Mouse (Mus musculus) midbrain, embryonic 14.5 days (tissue): Measurements from ENCODE around the gene Klhl8. TPM values are rescaled to one million over a fixed set of nuclear protein-coding genes. Genes with fewer than 3 reads are reported as not detected.

Experiments used
- ATAC-seq: fragments of 200-750 bp; cut with Nextera tagmentation; 2 replicates; pipeline ENCODE4 v1.8.0; 2017; ENCODE audit warnings: moderate number of reproducible peaks, moderate library complexity; ENCODE audit not compliant: low FRiP score, low TSS enrichment
- DNase-seq: peaks from one replicate; pipeline ENCODE4 v3.0.0-alpha.2; 2015
- H3K27ac ChIP-seq: fragments of 300-500 bp; sonication (generic); replicated peaks from 2 replicates; pipeline ENCODE4 v1.5.1; 2014; ENCODE audit warnings: mild to moderate bottlenecking, low read depth, low read length, moderate library complexity
- H3K27me3 ChIP-seq: fragments of 300-500 bp; sonication (generic); 2 replicates; pipeline ENCODE4 v1.6.1; 2014; ENCODE audit warnings: low read length, control low read depth, mixed read lengths; ENCODE audit not compliant: control insufficient read depth, insufficient read depth
- H3K36me3 ChIP-seq: fragments of 300-500 bp; sonication (generic); 2 replicates; pipeline ENCODE4 v1.6.1; 2014; ENCODE audit warnings: low read length, control low read depth; ENCODE audit not compliant: control insufficient read depth, insufficient read depth
- H3K4me1 ChIP-seq: fragments of 300-500 bp; sonication (generic); 2 replicates; pipeline ENCODE4 v1.6.1; 2014; ENCODE audit warnings: mild to moderate bottlenecking, antibody characterized with exemption, low read length, control low read depth; ENCODE audit not compliant: control insufficient read depth, insufficient read depth
- H3K4me2 ChIP-seq: fragments of 300-500 bp; sonication (generic); 2 replicates; pipeline ENCODE4 v1.6.1; 2014; ENCODE audit warnings: mild to moderate bottlenecking, low read length, moderate library complexity
- H3K4me3 ChIP-seq: fragments of 300-500 bp; sonication (generic); replicated peaks from 2 replicates; pipeline ENCODE4 v1.5.1; 2014; ENCODE audit warnings: low read depth, low read length
- H3K9ac ChIP-seq: fragments of 300-500 bp; sonication (generic); replicated peaks from 2 replicates; pipeline ENCODE4 v1.6.1; 2014; ENCODE audit warnings: mild to moderate bottlenecking, low read length, moderate library complexity
- H3K9me3 ChIP-seq: fragments of 300-500 bp; sonication (generic); 2 replicates; pipeline ENCODE4 v1.6.1; 2016; ENCODE audit warnings: low read length, control low read depth, mixed read lengths; ENCODE audit not compliant: control insufficient read depth
- WGBS: fragments of 180-500 bp; shearing (Covaris S2); extraction: QIAGEN DNeasy Blood & Tissue Kit; methylation state at CpG from one replicate; pipeline ENCODE4 v1.1.7; 2014; 5-methylcytosine and 5-hydroxymethylcytosine counted together
- polyA plus RNA-seq: library from polyadenylated mRNA; unstranded; fragments of >200 nt; fragmentation: Nextera tagmentation; extraction: Ambion mirVana; gene quantifications from 2 replicates; pipeline ENCODE4 v1.2.1, GENCODE M21; 2014

Klhl8 gene
- polyA plus RNA-seq, 1 experiment from 2014 or later: 47.3 TPM

DNA sequence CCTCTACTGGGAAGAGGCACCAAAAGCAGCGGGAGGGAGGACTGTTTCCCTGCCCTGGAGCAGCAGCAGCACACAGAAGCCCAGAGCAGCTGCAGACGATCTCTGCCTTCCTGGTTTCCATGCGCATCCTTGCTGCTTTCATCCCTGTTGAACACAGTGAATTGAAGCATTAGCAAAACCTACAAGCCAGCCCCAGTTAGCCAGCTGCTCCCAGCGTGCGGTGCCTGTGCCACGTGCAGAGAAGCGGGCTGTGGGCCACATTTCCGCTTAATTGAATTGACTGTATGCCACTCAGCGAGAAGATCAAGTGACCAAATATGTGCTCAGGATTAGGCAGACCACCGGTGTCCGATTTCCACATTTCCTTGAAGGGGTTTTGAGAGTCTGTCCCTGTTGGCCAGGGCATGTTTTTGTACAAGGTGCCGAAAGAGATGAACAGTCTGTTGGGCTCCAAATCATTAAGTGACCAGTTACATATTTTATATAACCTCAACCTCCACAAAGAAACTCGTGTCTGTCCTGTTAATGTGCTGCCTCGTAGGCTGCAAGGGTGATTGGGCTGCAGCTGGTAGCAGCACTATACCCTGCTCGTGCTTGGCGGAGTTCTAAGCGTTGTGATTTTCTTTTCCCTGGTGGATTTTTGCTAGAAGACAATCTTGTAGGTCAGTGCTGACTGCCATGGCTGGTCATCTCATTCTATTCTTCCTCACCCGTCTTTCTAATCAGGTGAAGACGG, 65.5 kb downstream of the Klhl8 start:
- H3K27me3 ChIP-seq: no peaks in the 10 kb centered on the region
- H3K4me1 ChIP-seq: peaks cover 7% of the 10 kb centered on the region; the same call in 1 of the 2 replicates
- H3K4me3 ChIP-seq: no peak overlapping the region
- H3K9ac ChIP-seq: no peak overlapping the region
- H3K9me3 ChIP-seq: no peaks in the 10 kb centered on the region
- 33% methylated on average over 19 of the region's 19 CpGs for WGBS
- ATAC-seq: peak; percentile 60; the same call in 1 of the 2 replicates
- H3K36me3 ChIP-seq: peaks cover 6% of the 10 kb centered on the region; the same call in 1 of the 2 replicates
- H3K4me2 ChIP-seq: no peak overlapping the region
- H3K27ac ChIP-seq: no peak overlapping the region; the same call in 1 of the 2 replicates
- peak; percentile 77 for DNase-seq

DNA sequence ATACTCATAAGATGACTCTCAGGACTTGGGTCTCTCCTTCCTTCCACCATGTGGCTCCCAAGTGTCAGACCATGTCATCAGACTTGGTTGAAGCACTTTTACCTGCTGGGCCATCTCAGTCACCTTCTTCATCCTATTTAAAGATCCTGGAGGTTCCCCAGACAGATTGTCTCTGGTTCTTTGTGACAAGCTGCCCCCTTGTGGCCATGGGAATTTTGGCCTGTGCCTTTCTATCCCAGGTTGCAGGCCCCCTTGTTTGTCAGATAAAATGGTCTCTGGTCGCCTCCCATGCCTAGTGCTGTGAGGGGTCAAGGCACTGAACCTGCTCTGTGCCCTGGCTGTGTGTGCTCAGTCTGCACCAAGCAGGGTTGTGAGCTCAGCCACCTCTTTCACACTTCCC, 67.1 kb downstream of the Klhl8 start:
- Histone ChIP-seq H3K4me1 (peaks cover 7% of the 10 kb centered on the region; the same call in 1 of the 2 replicates), H3K4me2 (no peak overlapping the region), H3K36me3 (no peaks in the 10 kb centered on the region), H3K27ac (no peak overlapping the region), H3K9me3 (no peaks in the 10 kb centered on the region), H3K9ac (no peak overlapping the region), H3K4me3 (no peak overlapping the region), H3K27me3 (no peaks in the 10 kb centered on the region)
- WGBS: 57% methylated on average over 1 of the region's 1 CpGs
- ATAC-seq (no peak), DNase-seq (peak; percentile 75)

DNA sequence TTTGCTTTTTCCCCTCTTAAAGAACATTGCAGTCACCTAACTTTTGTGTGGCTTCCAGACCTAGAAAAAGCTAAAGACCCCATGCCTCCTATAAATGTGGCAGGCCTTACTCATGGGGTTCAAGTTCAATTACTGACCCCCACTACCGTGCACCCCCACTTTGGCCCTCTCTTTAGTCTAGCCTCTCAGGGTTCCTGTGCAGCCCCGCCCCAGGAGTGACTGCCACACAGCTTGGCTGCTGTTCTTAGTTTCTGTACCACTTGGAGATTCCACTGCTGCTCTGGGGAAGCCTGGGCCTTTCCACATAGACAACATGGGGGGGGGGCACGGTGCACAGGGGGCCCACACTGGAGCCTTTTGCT, 71.8 kb downstream of the Klhl8 start:
- WGBS: 89% methylated on average over 3 of the region's 3 CpGs
- Histone ChIP-seq H3K27ac (no peak overlapping the region), H3K9ac (no peak overlapping the region), H3K9me3 (no peaks in the 10 kb centered on the region), H3K4me1 (no peaks in the 10 kb centered on the region), H3K27me3 (no peaks in the 10 kb centered on the region), H3K4me2 (no peak overlapping the region), H3K4me3 (no peak overlapping the region), H3K36me3 (no peaks in the 10 kb centered on the region)
- no peak for DNase-seq
- no peak for ATAC-seq

DNA sequence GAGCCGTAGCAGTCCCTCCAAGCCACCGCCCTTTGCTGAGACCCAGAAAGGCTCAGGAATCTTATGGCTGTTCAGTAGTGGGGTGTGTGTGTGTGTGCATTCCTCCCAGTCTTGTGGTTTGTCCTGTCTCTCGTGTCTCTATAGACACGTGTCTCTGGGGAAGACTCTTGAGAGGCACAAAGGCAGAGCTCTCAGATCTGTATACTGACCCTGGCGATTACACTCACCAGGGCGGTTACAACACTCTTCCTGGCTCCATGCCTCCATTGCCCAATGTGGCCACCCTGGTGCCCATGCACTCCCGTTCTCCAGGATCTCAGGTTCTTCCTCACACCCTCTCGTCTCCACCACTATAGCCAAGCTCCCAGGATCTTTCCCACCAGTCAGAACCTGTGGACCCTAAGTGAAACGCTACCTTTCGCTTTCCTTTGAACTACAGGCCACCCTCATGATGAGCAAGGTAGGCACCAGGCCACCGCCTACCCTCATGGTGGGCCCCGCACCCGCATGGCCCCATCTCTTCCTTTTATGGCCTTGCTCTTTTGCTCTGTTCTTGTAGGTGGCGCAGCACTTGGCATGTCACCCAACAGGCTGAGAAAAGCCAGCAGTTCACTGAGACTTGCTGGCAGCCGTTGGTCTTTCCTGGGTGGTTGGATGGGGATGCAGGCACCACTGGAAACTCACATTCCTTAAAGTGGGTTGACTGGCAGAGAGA, 72.4 kb downstream of the Klhl8 start:
- Histone ChIP-seq H3K9me3 (no peaks in the 10 kb centered on the region), H3K4me3 (no peak overlapping the region), H3K4me2 (no peak overlapping the region), H3K4me1 (no peaks in the 10 kb centered on the region), H3K36me3 (0 out of 2 replicates have a peak, but pooled peaks cover 2% of the 10 kb centered on the region), H3K27ac (no peak overlapping the region), H3K9ac (no peak overlapping the region), H3K27me3 (no peaks in the 10 kb centered on the region)
- ATAC-seq: no peak
- no peak for DNase-seq
- 92% methylated on average over 15 of the region's 15 CpGs for WGBS

DNA sequence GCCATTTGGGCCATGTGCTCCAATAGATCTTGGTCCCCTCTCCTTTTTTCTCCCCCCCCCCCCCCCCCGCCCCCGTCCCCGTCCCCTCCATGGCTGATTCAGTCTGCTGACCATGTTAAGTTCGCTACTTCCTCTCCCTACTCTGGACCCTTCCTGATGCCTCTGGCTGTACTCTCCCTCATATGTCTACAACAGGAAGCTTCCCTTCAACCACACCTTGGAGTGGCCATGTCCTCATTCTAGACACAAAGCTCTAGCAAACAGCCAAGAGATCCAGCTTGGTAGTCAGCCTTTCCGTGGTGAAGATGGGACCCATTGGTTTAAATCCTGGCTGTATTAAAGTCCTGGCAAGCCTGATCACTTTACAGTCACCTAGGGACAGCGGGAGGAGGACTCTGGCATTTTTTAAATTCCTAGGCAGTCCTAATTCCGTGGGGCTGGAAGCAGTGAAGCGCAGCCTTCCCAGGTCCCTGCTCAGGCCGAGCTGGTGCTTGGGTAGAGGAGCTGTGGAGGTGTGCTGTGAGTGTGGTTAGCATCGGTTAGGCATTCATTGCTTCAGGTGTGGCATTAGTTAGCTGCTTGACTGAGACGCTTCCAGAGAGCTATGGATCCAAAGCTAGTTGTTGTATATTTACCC, 74.8 kb downstream of the Klhl8 start:
- Histone ChIP-seq H3K4me2 (no peak overlapping the region), H3K9me3 (no peaks in the 10 kb centered on the region), H3K27me3 (no peaks in the 10 kb centered on the region), H3K27ac (no peak overlapping the region), H3K4me3 (no peak overlapping the region), H3K36me3 (0 out of 2 replicates have a peak, but pooled peaks cover 4% of the 10 kb centered on the region), H3K9ac (no peak overlapping the region), H3K4me1 (no peaks in the 10 kb centered on the region)
- ATAC-seq (no peak), DNase-seq (no peak)
- 68% methylated on average over 11 of the region's 11 CpGs for WGBS

DNA sequence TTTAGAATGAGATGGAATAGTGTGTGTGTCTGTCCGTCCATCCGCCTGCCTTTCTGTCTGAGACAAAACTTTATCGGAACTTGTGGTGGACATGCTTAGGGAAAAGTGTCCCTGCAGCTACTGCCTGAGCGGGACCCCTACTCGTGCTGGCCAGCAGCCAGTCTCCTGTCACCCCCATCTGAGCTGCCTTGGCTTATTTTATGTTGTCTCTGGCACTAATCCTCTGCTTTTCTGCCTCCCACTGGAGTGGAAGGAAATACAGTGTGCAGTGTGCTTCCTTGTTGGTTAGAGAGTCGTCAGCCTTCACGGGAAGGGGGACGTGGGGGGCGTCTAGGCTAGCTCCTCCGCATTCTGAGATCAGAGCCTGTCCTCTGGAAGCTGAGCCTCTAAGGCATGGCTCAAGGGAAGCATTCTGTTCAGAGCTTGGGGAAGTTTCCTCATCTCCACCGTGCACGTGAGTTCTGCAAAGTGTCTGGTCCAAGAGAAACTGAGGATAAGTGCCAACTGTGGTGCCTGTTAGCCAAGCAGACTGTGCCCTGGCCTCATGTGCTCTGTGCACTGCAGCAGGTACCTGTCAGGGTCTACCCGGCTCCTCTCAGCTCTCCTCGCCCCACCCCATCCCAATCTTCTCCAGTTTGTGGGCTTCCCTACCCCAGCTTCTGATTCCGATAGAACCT, 75.5 kb downstream of the Klhl8 start:
- WGBS: 79% methylated on average over 15 of the region's 15 CpGs
- H3K27me3 ChIP-seq: no peaks in the 10 kb centered on the region
- peak; percentile 16 for DNase-seq
- no peak overlapping the region for H3K9ac ChIP-seq
- H3K36me3 ChIP-seq: 0 out of 2 replicates have a peak, but pooled peaks cover 4% of the 10 kb centered on the region
- ATAC-seq: no peak
- no peak overlapping the region for H3K4me2 ChIP-seq
- no peak overlapping the region for H3K27ac ChIP-seq
- no peaks in the 10 kb centered on the region for H3K9me3 ChIP-seq
- H3K4me1 ChIP-seq: no peaks in the 10 kb centered on the region
- no peak overlapping the region for H3K4me3 ChIP-seq

DNA sequence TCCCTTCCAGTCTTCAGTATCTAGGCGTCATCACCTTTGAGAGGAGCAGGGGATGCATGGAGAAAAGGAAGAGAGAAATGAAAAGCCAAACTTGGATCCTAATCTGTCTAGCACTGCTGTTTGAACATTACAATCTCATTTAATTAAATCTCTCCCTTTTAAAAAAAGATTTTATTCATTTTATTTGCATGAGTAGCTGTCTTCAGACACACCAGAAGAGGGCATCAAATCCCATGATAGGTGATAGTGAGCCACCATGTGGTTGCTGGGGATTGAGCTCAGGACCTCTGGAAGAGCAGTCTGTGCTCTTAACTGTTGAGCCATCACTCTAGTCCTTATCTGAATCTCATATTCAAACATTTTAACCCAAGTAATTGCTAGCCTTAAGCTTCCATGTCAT, 80.2 kb downstream of the Klhl8 start:
- ATAC-seq: no peak

DNA sequence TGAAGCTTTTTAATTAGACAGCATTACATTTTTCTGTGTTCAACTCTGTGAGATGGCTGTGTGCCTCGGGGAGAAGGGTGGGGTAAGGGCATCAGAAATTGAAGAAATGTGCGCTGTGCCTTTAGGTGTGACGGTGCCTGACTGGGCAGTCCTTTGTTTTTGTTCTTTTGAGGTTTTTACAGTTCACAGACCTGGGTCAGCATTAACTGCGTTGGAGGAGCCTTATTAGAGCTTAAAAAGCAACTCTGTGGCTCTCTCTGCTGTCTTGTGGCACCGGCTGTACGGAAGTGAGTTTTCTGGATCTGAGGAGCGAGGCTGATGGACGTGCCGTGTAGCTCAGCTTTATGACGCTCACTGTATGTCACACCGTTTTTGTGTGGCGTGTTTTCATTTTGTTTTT, 81.9 kb downstream of the Klhl8 start:
- no peaks in the 10 kb centered on the region for H3K27me3 ChIP-seq
- H3K36me3 ChIP-seq: 0 out of 2 replicates have a peak, but pooled peaks cover 4% of the 10 kb centered on the region
- H3K4me2 ChIP-seq: no peak overlapping the region
- 72% methylated on average over 12 of the region's 12 CpGs for WGBS
- no peak for ATAC-seq
- no peak overlapping the region for H3K4me3 ChIP-seq
- no peak for DNase-seq
- H3K4me1 ChIP-seq: no peaks in the 10 kb centered on the region
- no peak overlapping the region for H3K27ac ChIP-seq
- no peaks in the 10 kb centered on the region for H3K9me3 ChIP-seq
- H3K9ac ChIP-seq: no peak overlapping the region

More for the DNA sequence above, 80.2 kb downstream of the Klhl8 start:
- Histone ChIP-seq H3K9me3 (no peaks in the 10 kb centered on the region), H3K4me1 (no peaks in the 10 kb centered on the region), H3K27ac (no peak overlapping the region), H3K36me3 (0 out of 2 replicates have a peak, but pooled peaks cover 4% of the 10 kb centered on the region), H3K4me3 (no peak overlapping the region), H3K27me3 (no peaks in the 10 kb centered on the region), H3K4me2 (no peak overlapping the region), H3K9ac (no peak overlapping the region)
- no peak for DNase-seq
- WGBS: 93% methylated on average over 1 of the region's 1 CpGs
